In the genomic region with DNA sequence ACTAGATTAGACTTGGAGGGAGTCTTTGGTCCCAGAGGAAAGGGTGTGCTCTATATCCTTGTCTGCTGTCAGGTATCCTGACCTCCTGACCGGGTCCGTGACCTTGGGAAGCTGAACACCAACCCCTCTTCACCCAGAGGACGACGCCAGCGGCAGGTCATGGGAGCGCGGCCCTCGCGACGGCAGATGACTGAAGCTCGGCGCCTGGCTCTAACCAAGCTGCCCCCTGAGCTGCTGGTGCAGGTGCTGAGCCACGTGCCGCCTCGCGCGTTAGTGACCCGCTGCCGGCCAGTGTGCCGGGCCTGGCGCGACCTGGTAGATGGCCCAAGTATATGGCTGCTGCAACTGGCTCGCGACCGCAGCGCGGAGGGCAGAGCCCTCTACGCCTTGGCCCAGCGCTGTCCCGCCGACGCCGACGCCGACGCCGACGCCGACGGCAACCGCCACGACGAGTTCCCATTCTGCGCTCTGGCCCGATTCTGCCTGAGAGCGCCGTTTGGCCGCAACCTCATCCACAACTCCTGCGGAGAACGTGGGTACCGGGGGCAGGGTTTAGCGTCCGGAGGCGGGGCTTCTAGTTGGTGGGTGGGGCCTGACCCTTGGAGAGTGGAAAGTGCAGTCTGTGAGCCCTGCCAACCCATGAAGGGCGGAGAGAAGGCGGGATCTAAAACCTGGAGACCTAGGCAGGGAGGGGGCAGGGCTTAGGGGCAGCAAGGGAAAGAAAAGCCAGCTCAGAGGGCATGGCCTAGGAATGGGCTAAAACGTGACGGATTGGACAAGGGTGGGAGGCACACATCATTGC, we compare ENCODE assay signal across 9 mouse cellular contexts. TPM values are rescaled to one million over a fixed set of nuclear protein-coding genes. Genes with fewer than 3 reads are reported as not detected.
DNase-seq lines count a peak whose midpoint lies in the region; ATAC-seq lines count a peak whose summit lies in the region.
"Had no signal": no experiment of that assay in that cellular context is flagged by ENCODE, and none has a peak within 500 bp of the region (broad histone marks: within the 10 kb centered on the region; RNA-seq: fewer than 3 reads in every experiment).

No protein-coding gene starts in this region.

- H3K27me3 ChIP-seq in intestine, embryonic 16.5 days (replicated peaks; ENCODE audit: control insufficient read depth, insufficient read depth, low read length): no peaks in the 10 kb centered on the region
- H3K27me3 ChIP-seq in liver, embryonic 15.5 days: peaks cover 22% of the 10 kb centered on the region
- peaks cover 2% of the 10 kb centered on the region; the same call in 1 of the 2 replicates for H3K27me3 ChIP-seq in neural tube, embryonic 11.5 days (ENCODE audit: control insufficient read depth, insufficient read depth, low read length)
- H3K27me3 ChIP-seq: Patski had no signal

- 2% methylated on average over 58 of the region's 58 CpGs for WGBS in intestine, embryonic 16.5 days
- WGBS in liver, embryonic 15.5 days (ENCODE audit: insufficient replicate concordance): 5% methylated on average over 58 of the region's 58 CpGs
- 2% methylated on average over 58 of the region's 58 CpGs for WGBS in neural tube, embryonic 11.5 days

- peak overlapping the region; percentile 61 for H3K4me2 ChIP-seq in intestine, embryonic 16.5 days (ENCODE audit: low read depth, low read length)
- H3K4me2 ChIP-seq in liver, embryonic 15.5 days: peak overlapping the region; percentile 84
- H3K4me2 ChIP-seq in neural tube, embryonic 11.5 days (ENCODE audit: low read depth): peak overlapping the region; percentile 83

- peak; percentile 94 for ATAC-seq in intestine, embryonic 16.5 days
- ATAC-seq in liver, embryonic 15.5 days (ENCODE audit: insufficient read depth): peak; percentile 84
- ATAC-seq in neural tube, embryonic 11.5 days (ENCODE audit: insufficient read depth, low FRiP score, low TSS enrichment): peak; percentile 85
- ATAC-seq: Patski had no signal

- H3K9me3 ChIP-seq in intestine, embryonic 16.5 days (ENCODE audit: control insufficient read depth, low read length): no peaks in the 10 kb centered on the region
- no peaks in the 10 kb centered on the region for H3K9me3 ChIP-seq in liver, embryonic 15.5 days (replicated peaks)
- H3K9me3 ChIP-seq in neural tube, embryonic 11.5 days (ENCODE audit: control insufficient read depth, low read length): no peaks in the 10 kb centered on the region

- peak overlapping the region; percentile 48; the same call in 1 of the 2 replicates for H3K9ac ChIP-seq in intestine, embryonic 16.5 days (ENCODE audit: low read depth, low read length)
- H3K9ac ChIP-seq in liver, embryonic 15.5 days: no peak overlapping the region; the same call in 1 of the 2 replicates
- H3K9ac ChIP-seq in neural tube, embryonic 11.5 days (ENCODE audit: low read length): peak overlapping the region; percentile 44

- H3K4me1 ChIP-seq in intestine, embryonic 16.5 days (ENCODE audit: control insufficient read depth, insufficient read depth, low read length): peaks cover 8% of the 10 kb centered on the region
- peaks cover 19% of the 10 kb centered on the region for H3K4me1 ChIP-seq in liver, embryonic 15.5 days (replicated peaks)
- no peaks in the 10 kb centered on the region; the same call in 1 of the 2 replicates for H3K4me1 ChIP-seq in neural tube, embryonic 11.5 days (ENCODE audit: control insufficient read depth, insufficient read depth, low read length)

- peak; percentile 54 for DNase-seq in A20 (ENCODE audit: low read depth, low spot score)
- DNase-seq in adrenal gland, postnatal 14 days: peak; percentile 88
- peak; percentile 74 for DNase-seq in embryo, embryonic 11.5 days (ENCODE audit: low read depth, low spot score)
- peak; percentile 75 to 78 for DNase-seq in heart, adult 18-20 months
- peak; percentile 81 for DNase-seq in neural tube, embryonic 11.5 days (ENCODE audit: low spot score)
- DNase-seq in thymus, adult 18-20 months: peak; percentile 26 to 60

- peak overlapping the region; percentile 49 for H3K4me3 ChIP-seq in intestine, embryonic 16.5 days (ENCODE audit: low read length)
- H3K4me3 ChIP-seq in liver, embryonic 15.5 days (replicated peaks): peak overlapping the region; percentile 54
- peak overlapping the region; percentile 42 for H3K4me3 ChIP-seq in neural tube, embryonic 11.5 days (ENCODE audit: low read depth, low read length)

- H3K27ac ChIP-seq in intestine, embryonic 16.5 days (ENCODE audit: low read length): no peak overlapping the region
- no peak overlapping the region for H3K27ac ChIP-seq in liver, embryonic 15.5 days (replicated peaks)
- no peak overlapping the region for H3K27ac ChIP-seq in neural tube, embryonic 11.5 days (ENCODE audit: low read depth, low read length)

- peaks cover 4% of the 10 kb centered on the region; the same call in 1 of the 2 replicates for H3K36me3 ChIP-seq in intestine, embryonic 16.5 days (ENCODE audit: control insufficient read depth, insufficient read depth, low read length)
- 0 out of 2 replicates have a peak, but pooled peaks cover 3% of the 10 kb centered on the region for H3K36me3 ChIP-seq in liver, embryonic 15.5 days (replicated peaks)
- peaks cover 3% of the 10 kb centered on the region; the same call in 1 of the 2 replicates for H3K36me3 ChIP-seq in neural tube, embryonic 11.5 days (ENCODE audit: control insufficient read depth, insufficient read depth, low read length)

RNA-seq across cellular contexts. Expression of a gene that starts 9.1 kb away (rescaled TPM):
- 82.1 and 82.9 TPM in 2 replicates for total RNA-seq in adrenal gland, postnatal 14 days (2021)
- total RNA-seq in heart, adult 18-20 months (2021): 10 to 100 TPM; 59.4 to 60.4 TPM
- polyA plus RNA-seq in intestine, embryonic 16.5 days (2015; fragmentation: Nextera tagmentation; extraction: Ambion mirVana): 134 and 146 TPM in 2 replicates
- polyA plus RNA-seq in liver, embryonic 15.5 days (2015; fragmentation: Nextera tagmentation; extraction: Ambion mirVana): 73.3 and 77.7 TPM in 2 replicates
- polyA plus RNA-seq in neural tube, embryonic 11.5 days (2014; fragmentation: Nextera tagmentation; extraction: Ambion mirVana): 128 and 129 TPM in 2 replicates

RNA-seq across cellular contexts. Expression of a gene that starts 9.2 kb away (rescaled TPM):
- total RNA-seq in adrenal gland, postnatal 14 days (2021): 17.6 and 18.9 TPM in 2 replicates
- 10 to 100 TPM; 14.7 to 15.5 TPM for total RNA-seq in heart, adult 18-20 months (2021)
- polyA plus RNA-seq in intestine, embryonic 16.5 days (2015; fragmentation: Nextera tagmentation; extraction: Ambion mirVana): 25.2 and 28.0 TPM in 2 replicates
- polyA plus RNA-seq in liver, embryonic 15.5 days (2015; fragmentation: Nextera tagmentation; extraction: Ambion mirVana): 12.2 and 12.4 TPM in 2 replicates
- 28.8 and 32.4 TPM in 2 replicates for polyA plus RNA-seq in neural tube, embryonic 11.5 days (2014; fragmentation: Nextera tagmentation; extraction: Ambion mirVana)

RNA-seq across cellular contexts. Expression of a gene that starts 15.9 kb away (rescaled TPM):
- total RNA-seq in adrenal gland, postnatal 14 days (2021): 2.3 and 4.4 TPM in 2 replicates
- under 1 TPM; 0.62 to 0.82 TPM for total RNA-seq in heart, adult 18-20 months (2021)
- polyA plus RNA-seq in intestine, embryonic 16.5 days (2015; fragmentation: Nextera tagmentation; extraction: Ambion mirVana): 5.1 and 6.1 TPM in 2 replicates
- 1.1 and 1.3 TPM in 2 replicates for polyA plus RNA-seq in liver, embryonic 15.5 days (2015; fragmentation: Nextera tagmentation; extraction: Ambion mirVana)
- 7.3 and 7.7 TPM in 2 replicates for polyA plus RNA-seq in neural tube, embryonic 11.5 days (2014; fragmentation: Nextera tagmentation; extraction: Ambion mirVana)

RNA-seq across cellular contexts. Expression of a gene that starts 23.4 kb away (rescaled TPM):
- total RNA-seq in adrenal gland, postnatal 14 days (2021): not detected in 2 replicates
- total RNA-seq in heart, adult 18-20 months (2021): not detected
- not detected in 2 replicates for polyA plus RNA-seq in intestine, embryonic 16.5 days (2015; fragmentation: Nextera tagmentation; extraction: Ambion mirVana)
- polyA plus RNA-seq in liver, embryonic 15.5 days (2015; fragmentation: Nextera tagmentation; extraction: Ambion mirVana): not detected in 2 replicates
- polyA plus RNA-seq in neural tube, embryonic 11.5 days (2014; fragmentation: Nextera tagmentation; extraction: Ambion mirVana): 1.1 and 1.9 TPM in 2 replicates
- polyA plus RNA-seq: Patski had no signal

RNA-seq across cellular contexts. Expression of a gene that starts 34.0 kb away (rescaled TPM):
- 66.5 and 78.3 TPM in 2 replicates for total RNA-seq in adrenal gland, postnatal 14 days (2021)
- 10 to 100 TPM; 84.3 to 88.4 TPM for total RNA-seq in heart, adult 18-20 months (2021)
- polyA plus RNA-seq in intestine, embryonic 16.5 days (2015; fragmentation: Nextera tagmentation; extraction: Ambion mirVana): 71.9 and 77.6 TPM in 2 replicates
- polyA plus RNA-seq in liver, embryonic 15.5 days (2015; fragmentation: Nextera tagmentation; extraction: Ambion mirVana): 25.9 and 26.0 TPM in 2 replicates
- polyA plus RNA-seq in neural tube, embryonic 11.5 days (2014; fragmentation: Nextera tagmentation; extraction: Ambion mirVana): 73.0 and 77.0 TPM in 2 replicates
